ENCODE assay signal across 13 mouse cellular contexts in the genomic region with DNA sequence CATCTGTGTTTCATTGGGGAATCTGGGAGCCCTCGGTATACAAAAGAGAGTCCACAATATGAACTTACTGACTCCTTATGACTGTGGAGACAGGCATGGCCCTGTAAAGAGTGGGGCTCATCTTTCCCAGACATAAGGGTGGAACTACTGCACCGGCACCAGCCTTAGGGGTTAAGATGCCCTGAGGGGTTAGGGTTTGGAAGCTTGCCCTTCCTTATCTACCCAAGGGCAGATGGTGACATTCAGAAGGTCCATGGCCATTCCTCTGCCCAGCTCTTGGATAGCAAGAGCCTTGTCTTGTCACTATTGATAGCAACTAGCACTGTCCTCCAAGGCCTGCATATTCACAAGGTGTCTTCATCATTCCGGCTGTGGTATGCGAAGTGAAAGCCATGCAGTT.
"Had no signal": no experiment of that assay in that cellular context is flagged by ENCODE, and none has a peak within 500 bp of the region (broad histone marks: within the 10 kb centered on the region; RNA-seq: fewer than 3 reads in every experiment).

No protein-coding gene starts in this region.

- H3K9ac ChIP-seq: liver, embryonic 13.5 days; liver, postnatal 0 days; midbrain, embryonic 13.5 days had no signal

- DNase-seq: kidney, adult 8-10 months; kidney, postnatal 25 days; liver; liver, embryonic 13.5 days; liver, postnatal 0 days; lung, postnatal 36 days; right cerebral cortex, postnatal 14 days; thymus, adult 2 months; thymus, postnatal 36 days had no signal

- H3K9me3 ChIP-seq: liver, embryonic 13.5 days; midbrain, embryonic 13.5 days had no signal

- H3K4me2 ChIP-seq: liver, embryonic 13.5 days; midbrain, embryonic 13.5 days had no signal

- H3K4me3 ChIP-seq: left cerebral cortex, adult 2 months; liver, embryonic 13.5 days; midbrain, embryonic 13.5 days had no signal

- H3K27ac ChIP-seq: left cerebral cortex, adult 2 months; liver, embryonic 13.5 days; midbrain, embryonic 13.5 days had no signal

- H3K36me3 ChIP-seq: liver, embryonic 13.5 days; midbrain, embryonic 13.5 days had no signal

- ATAC-seq: hindbrain, embryonic 16.5 days; inflammation-experienced regulatory T-cells, adult 6 months; liver, postnatal 0 days; midbrain, embryonic 13.5 days had no signal
